Mouse (Mus musculus): ENCODE data around the gene Jdp2. TPM values are rescaled to one million over a fixed set of nuclear protein-coding genes. Genes with fewer than 3 reads are reported as not detected.
A peak's percentile ranks its signal among the peaks of the same experiment; 100 is the strongest.

Jdp2 gene
- 1.6 and 1.9 TPM in 2 replicates for total RNA-seq (2014; rRNA removed)
- polyA plus RNA-seq (2012; rRNA removed) = 0.82 and 1.1 TPM in 2 replicates

- Histone ChIP-seq H3K79me2 (ENCODE audit: control insufficient read depth, insufficient read depth, low read length) (no peaks in the 10 kb centered on the region), H3K4me1 (ENCODE audit: control insufficient read depth, insufficient read depth, low read length) (peaks cover 4% of the 10 kb centered on the region), H3K27ac (replicated peaks; ENCODE audit: insufficient read depth, low read depth, low read length) (peak within 1 kb of the TSS; percentile 9), H3K9ac (ENCODE audit: low read depth, low read length) (peak within 1 kb of the TSS; percentile 73), H3K27me3 (ENCODE audit: control insufficient read depth, insufficient read depth, low read length) (no peaks in the 10 kb centered on the region), H3K4me3 (ENCODE audit: insufficient read depth, low read depth, low read length) (peak within 1 kb of the TSS; percentile 71), H3K36me3 (ENCODE audit: control insufficient read depth, insufficient read depth, low read length) (no peaks in the 10 kb centered on the region)
- peak; percentile 24 for DNase-seq (ENCODE audit: extremely low read depth, low read depth, low spot score)
- TF ChIP-seq POLR2A (IDR thresholded peaks at IDR 0.05; ENCODE audit: extremely low read depth, insufficient read depth, low read length) = 0 out of 2 replicates have a peak, but pooled peaks have one; percentile 9
- TF ChIP-seq CTCF (IDR thresholded peaks at IDR 0.05; ENCODE audit: low read depth, low read length) = no peak
- WGBS = 2% methylated on average over 84 of the region's 90 CpGs
Measured at GRCm38 (mm10) chr12:85598611-85599477, at the start of gene Jdp2. Gene Jdp2, plus strand, starts transcription at chr12:85599027.

- 94% methylated on average over 8 of the region's 8 CpGs for WGBS
- H3K36me3 ChIP-seq (ENCODE audit: control insufficient read depth, insufficient read depth, low read length) = no peaks in the 10 kb centered on the region
- H3K27ac ChIP-seq (replicated peaks; ENCODE audit: insufficient read depth, low read depth, low read length) = no peak overlapping the region
- H3K9ac ChIP-seq (ENCODE audit: low read depth, low read length) = no peak overlapping the region
- no peak for DNase-seq (ENCODE audit: extremely low read depth, low read depth, low spot score)
- H3K79me2 ChIP-seq (ENCODE audit: control insufficient read depth, insufficient read depth, low read length) = no peaks in the 10 kb centered on the region
- H3K4me1 ChIP-seq (ENCODE audit: control insufficient read depth, insufficient read depth, low read length) = no peaks in the 10 kb centered on the region; the same call in 1 of the 2 replicates
- no peak overlapping the region for H3K4me3 ChIP-seq (ENCODE audit: insufficient read depth, low read depth, low read length)
- no peak for TF ChIP-seq CTCF (IDR thresholded peaks at IDR 0.05; ENCODE audit: low read depth, low read length)
- TF ChIP-seq POLR2A (IDR thresholded peaks at IDR 0.05; ENCODE audit: extremely low read depth, insufficient read depth, low read length) = no peak
- no peaks in the 10 kb centered on the region for H3K27me3 ChIP-seq (ENCODE audit: control insufficient read depth, insufficient read depth, low read length)
Measured at GRCm38 (mm10) chr12:85549661-85550060, 49.2 kb upstream of the Jdp2 start.

DNA sequence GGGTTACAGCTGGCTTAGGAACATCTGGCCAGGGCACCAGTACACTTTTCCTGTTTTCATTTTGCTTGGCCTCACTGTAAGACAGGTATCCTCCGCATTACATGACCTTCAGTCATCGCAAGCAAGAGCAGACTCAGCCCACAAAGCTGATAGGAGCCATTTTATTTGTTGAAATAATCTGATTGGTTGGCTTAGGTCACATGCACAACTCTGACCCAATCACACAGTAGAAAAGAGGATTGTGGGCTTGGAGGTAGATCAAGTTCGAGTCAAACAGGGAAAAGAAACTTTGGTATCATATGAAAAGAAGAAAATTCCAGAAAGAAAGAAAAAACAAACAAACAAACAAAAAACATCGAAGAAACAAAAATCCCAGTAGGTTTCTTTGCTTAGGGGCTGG, 48.4 kb upstream of the Jdp2 start:
- no peak for TF ChIP-seq CTCF (IDR thresholded peaks at IDR 0.05; ENCODE audit: low read depth, low read length)
- TF ChIP-seq POLR2A (IDR thresholded peaks at IDR 0.05; ENCODE audit: extremely low read depth, insufficient read depth, low read length) = no peak
- no peak overlapping the region for H3K9ac ChIP-seq (ENCODE audit: low read depth, low read length)
- H3K4me1 ChIP-seq (ENCODE audit: control insufficient read depth, insufficient read depth, low read length) = no peaks in the 10 kb centered on the region; the same call in 1 of the 2 replicates
- H3K4me3 ChIP-seq (ENCODE audit: insufficient read depth, low read depth, low read length) = no peak overlapping the region
- H3K36me3 ChIP-seq (ENCODE audit: control insufficient read depth, insufficient read depth, low read length) = no peaks in the 10 kb centered on the region
- no peaks in the 10 kb centered on the region for H3K27me3 ChIP-seq (ENCODE audit: control insufficient read depth, insufficient read depth, low read length)
- no peak for DNase-seq (ENCODE audit: extremely low read depth, low read depth, low spot score)
- H3K79me2 ChIP-seq (ENCODE audit: control insufficient read depth, insufficient read depth, low read length) = no peaks in the 10 kb centered on the region
- H3K27ac ChIP-seq (replicated peaks; ENCODE audit: insufficient read depth, low read depth, low read length) = no peak overlapping the region
- 93% methylated on average over 4 of the region's 4 CpGs for WGBS

GRCm38 (mm10) chr12:85559299-85559698, 39.5 kb upstream of the Jdp2 start:
- no peak for DNase-seq (ENCODE audit: extremely low read depth, low read depth, low spot score)
- Histone ChIP-seq H3K79me2 (ENCODE audit: control insufficient read depth, insufficient read depth, low read length) (no peaks in the 10 kb centered on the region), H3K27ac (replicated peaks; ENCODE audit: insufficient read depth, low read depth, low read length) (no peak overlapping the region), H3K27me3 (ENCODE audit: control insufficient read depth, insufficient read depth, low read length) (no peaks in the 10 kb centered on the region), H3K36me3 (ENCODE audit: control insufficient read depth, insufficient read depth, low read length) (no peaks in the 10 kb centered on the region), H3K9ac (ENCODE audit: low read depth, low read length) (no peak overlapping the region), H3K4me3 (ENCODE audit: insufficient read depth, low read depth, low read length) (no peak overlapping the region), H3K4me1 (ENCODE audit: control insufficient read depth, insufficient read depth, low read length) (no peaks in the 10 kb centered on the region)
- WGBS = 68% methylated on average over 10 of the region's 10 CpGs
- no peak for TF ChIP-seq CTCF (IDR thresholded peaks at IDR 0.05; ENCODE audit: low read depth, low read length)
- TF ChIP-seq POLR2A (IDR thresholded peaks at IDR 0.05; ENCODE audit: extremely low read depth, insufficient read depth, low read length) = no peak

DNA sequence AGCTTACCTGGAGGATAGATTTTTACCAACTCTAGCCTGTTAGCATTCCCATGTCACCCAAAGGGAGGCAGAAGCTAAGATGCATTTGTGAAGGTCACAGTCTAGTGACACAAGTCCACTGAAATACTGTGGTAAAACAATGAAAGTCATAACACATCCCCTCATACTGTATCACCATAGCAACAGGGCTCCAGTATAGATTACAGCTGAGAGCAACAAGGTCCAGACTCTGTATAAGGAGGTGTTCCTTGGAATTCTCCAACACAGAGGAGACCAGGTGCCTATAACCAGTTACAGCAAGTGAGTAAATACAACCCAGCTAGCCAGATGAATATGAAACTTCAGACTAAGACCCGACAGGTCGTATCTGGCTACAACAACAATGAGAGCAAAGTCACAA, 33.4 kb upstream of the Jdp2 start:
- no peaks in the 10 kb centered on the region for H3K27me3 ChIP-seq (ENCODE audit: control insufficient read depth, insufficient read depth, low read length)
- no peaks in the 10 kb centered on the region for H3K36me3 ChIP-seq (ENCODE audit: control insufficient read depth, insufficient read depth, low read length)
- H3K79me2 ChIP-seq (ENCODE audit: control insufficient read depth, insufficient read depth, low read length) = no peaks in the 10 kb centered on the region
- no peak overlapping the region for H3K4me3 ChIP-seq (ENCODE audit: insufficient read depth, low read depth, low read length)
- peaks cover 4% of the 10 kb centered on the region for H3K4me1 ChIP-seq (ENCODE audit: control insufficient read depth, insufficient read depth, low read length)
- no peak overlapping the region for H3K9ac ChIP-seq (ENCODE audit: low read depth, low read length)
- TF ChIP-seq POLR2A (IDR thresholded peaks at IDR 0.05; ENCODE audit: extremely low read depth, insufficient read depth, low read length) (no peak), CTCF (IDR thresholded peaks at IDR 0.05; ENCODE audit: low read depth, low read length) (no peak)
- WGBS = 98% methylated on average over 2 of the region's 2 CpGs
- no peak for DNase-seq (ENCODE audit: extremely low read depth, low read depth, low spot score)
- no peak overlapping the region for H3K27ac ChIP-seq (replicated peaks; ENCODE audit: insufficient read depth, low read depth, low read length)

DNA sequence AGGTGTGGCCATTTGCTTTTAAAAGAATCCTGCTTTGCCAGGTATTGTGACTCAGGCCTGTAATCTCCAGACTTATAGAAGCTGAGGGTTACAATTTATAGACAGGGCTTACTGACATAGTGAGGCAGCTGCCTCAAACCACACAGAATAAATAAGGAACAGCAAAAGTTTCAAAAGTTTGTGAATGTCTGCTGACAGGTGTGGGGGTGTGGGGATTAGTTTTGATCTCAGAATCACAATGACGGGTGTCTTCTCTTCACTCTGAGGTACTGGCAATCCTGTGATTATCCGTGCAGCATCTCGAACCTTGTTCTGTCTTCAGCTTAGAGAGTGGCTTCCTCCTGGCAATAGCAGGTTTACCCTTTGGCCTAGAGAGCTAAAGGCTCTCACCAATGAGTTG, 30.5 kb upstream of the Jdp2 start:
- no peaks in the 10 kb centered on the region for H3K79me2 ChIP-seq (ENCODE audit: control insufficient read depth, insufficient read depth, low read length)
- DNase-seq (ENCODE audit: extremely low read depth, low read depth, low spot score) = no peak
- H3K4me1 ChIP-seq (ENCODE audit: control insufficient read depth, insufficient read depth, low read length) = peaks cover 6% of the 10 kb centered on the region
- no peaks in the 10 kb centered on the region for H3K36me3 ChIP-seq (ENCODE audit: control insufficient read depth, insufficient read depth, low read length)
- H3K4me3 ChIP-seq (ENCODE audit: insufficient read depth, low read depth, low read length) = no peak overlapping the region
- no peak overlapping the region for H3K9ac ChIP-seq (ENCODE audit: low read depth, low read length)
- TF ChIP-seq CTCF (IDR thresholded peaks at IDR 0.05; ENCODE audit: low read depth, low read length) = no peak
- no peak for TF ChIP-seq POLR2A (IDR thresholded peaks at IDR 0.05; ENCODE audit: extremely low read depth, insufficient read depth, low read length)
- no peaks in the 10 kb centered on the region for H3K27me3 ChIP-seq (ENCODE audit: control insufficient read depth, insufficient read depth, low read length)
- WGBS = 90% methylated on average over 3 of the region's 3 CpGs
- no peak overlapping the region for H3K27ac ChIP-seq (replicated peaks; ENCODE audit: insufficient read depth, low read depth, low read length)

Data from liver, adult 2 months (tissue).